Mouse (Mus musculus): ENCODE measurements around the gene Tnpo3.
A peak's percentile ranks its signal among the peaks of the same experiment; 100 is the strongest.

The Tnpo3 gene

DNA sequence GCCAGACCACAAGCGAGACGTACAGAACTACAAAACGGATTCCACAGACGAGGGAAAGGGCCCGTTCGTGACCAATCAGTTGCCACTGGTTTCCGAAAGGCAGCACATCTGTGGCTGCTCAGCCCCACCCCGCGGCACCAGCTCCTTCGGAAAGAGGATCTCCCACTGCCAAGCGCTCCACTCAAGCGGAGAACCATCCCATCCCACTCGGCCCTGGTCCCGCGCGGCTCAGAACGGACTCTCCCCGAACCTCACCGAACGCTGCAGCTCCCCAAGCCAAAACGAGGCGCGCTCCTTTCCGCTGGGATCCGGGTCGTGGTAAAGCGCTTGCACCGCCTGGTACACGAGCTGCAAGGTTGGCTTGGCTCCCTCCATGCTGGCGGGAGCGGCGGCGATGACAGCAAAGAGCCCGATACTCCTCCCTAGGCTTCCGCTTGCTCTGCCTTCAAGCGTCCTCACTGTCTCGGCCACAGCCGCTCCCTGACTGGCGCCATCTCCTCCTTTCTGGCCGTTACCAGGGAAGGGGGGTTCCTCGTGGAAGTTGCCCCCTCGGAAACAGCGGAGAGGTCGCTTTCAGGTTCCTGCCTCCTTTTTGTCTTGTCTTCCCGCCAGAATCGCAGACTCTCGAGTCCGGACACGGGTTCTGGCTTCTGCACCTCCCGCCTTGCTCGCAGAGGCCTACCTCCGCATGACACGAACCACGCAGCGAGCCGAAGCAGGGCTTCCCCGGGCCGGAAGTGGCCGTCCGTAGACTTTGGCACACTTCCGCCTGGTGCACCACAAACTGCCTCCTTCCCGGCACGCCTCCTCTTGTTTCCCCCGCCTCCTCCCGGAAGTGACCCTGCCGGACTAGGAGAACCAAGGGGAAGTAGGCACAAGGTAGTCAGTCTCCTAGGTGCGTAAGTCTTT is at the start of gene Tnpo3:
Gene Tnpo3, minus strand, starts transcription at position 777 of the 909 bp plus-strand sequence.
- DNase-seq: peak; percentile 92

GRCm38 (mm10) chr6:29658626-29659475 is 49.2 kb upstream of the Tnpo3 start:
- no peak for DNase-seq

DNA sequence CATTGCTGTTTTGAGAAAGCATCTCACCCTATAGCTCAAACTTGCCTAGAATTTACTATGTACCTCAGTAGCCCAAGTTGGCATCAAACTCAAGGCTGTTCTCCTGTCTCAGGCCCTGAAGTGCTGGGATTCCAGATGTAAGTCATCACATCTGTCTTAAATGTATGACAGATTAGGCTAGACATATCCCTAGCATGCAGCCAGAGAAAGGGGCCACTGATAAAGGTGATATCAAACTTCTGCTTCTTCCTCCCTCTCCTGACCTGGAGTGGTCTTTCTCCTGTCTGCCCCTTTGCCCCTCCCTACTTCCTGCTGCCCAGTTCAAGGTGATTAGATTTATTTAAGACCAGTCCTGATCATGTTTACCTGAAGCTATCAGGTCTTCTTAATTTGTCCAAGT is 43.6 kb upstream of the Tnpo3 start:
- no peak for DNase-seq

- no peak for DNase-seq
These were observed 40.5 kb upstream of the Tnpo3 start for GRCm38 (mm10) chr6:29650170-29650549.

DNA sequence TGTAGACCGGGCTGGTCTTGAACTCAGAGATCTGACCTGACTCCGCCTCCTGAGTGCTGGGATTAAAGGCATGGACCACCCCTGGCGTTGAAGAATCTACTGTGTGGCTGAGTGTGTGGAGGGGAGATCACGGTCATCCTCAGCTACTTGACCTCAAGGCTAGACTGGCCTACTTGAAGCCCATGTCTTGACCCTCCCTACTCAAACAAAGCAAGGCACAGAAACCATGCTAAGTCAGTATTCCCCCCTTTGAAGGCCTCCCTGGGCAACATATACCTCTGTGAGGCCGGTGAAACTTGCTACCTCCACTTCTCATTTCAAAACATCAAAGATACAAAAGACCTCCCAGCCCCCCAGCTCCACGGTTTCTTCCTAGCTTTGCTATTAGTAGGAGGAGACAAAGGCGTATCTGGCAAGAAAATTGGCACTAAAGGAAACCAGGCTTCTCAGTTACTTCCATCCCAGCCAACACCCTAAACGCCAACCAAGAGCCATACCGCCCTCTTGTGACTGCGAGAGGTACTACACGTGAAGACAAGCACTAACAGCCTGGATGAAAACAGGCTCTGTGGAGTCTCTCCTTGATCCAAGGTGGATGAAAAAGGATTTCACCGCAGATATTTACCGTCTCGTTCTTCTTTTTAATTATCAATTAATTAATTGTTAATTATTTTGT is 39.9 kb upstream of the Tnpo3 start:
- peak; percentile 88 for DNase-seq

GRCm38 (mm10) chr6:29641816-29642215 is 32.1 kb upstream of the Tnpo3 start:
- DNase-seq: no peak

- DNase-seq: no peak
These were observed 30.1 kb upstream of the Tnpo3 start for GRCm38 (mm10) chr6:29639580-29640419.

GRCm38 (mm10) chr6:29638844-29639460 is 29.3 kb upstream of the Tnpo3 start:
- no peak for DNase-seq

- DNase-seq: no peak
These were observed 28.0 kb upstream of the Tnpo3 start for GRCm38 (mm10) chr6:29637397-29638373.

GRCm38 (mm10) chr6:29636322-29637092 is 26.8 kb upstream of the Tnpo3 start:
- no peak for DNase-seq

DNA sequence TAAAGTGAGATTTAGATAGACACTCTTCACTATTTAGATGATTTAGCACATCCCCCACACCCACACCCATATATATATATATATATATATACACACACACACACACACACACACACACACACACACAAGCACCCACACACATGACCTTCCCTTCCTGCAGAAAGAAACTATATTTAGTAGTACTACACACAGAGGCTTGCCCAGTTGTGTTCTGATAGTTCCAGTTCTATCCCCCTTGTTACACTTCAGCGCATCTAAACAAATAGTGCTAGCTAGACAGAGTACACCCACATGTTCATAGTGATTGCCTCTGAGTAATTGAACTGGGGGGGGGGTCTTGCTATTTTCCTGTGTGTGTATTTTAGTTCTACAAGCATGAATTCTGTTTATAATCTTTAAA is 24.9 kb upstream of the Tnpo3 start:
- DNase-seq: no peak

- DNase-seq: no peak
These were observed 23.0 kb upstream of the Tnpo3 start for GRCm38 (mm10) chr6:29632552-29633292.

GRCm38 (mm10) chr6:29631751-29632551 is 22.3 kb upstream of the Tnpo3 start:
- DNase-seq: no peak

DNA sequence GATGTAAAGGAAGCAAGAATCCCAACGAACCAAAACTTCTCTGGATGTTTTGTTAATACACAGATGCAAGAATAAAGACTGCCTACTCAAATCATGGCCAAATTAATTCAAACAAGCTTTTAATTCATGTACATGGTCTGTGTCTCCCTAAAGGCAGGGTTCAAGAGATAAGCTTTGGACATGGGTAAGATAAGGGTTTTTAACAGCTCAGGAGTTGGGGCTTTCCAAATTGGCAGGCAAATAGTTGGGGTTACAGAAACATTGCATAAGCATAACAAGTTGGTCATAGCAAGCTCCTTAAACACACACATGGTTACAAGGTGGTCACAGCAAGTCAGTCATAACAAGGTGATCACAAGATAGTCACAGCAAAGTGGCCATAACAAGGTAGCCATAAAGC is 20.5 kb upstream of the Tnpo3 start:
- no peak for DNase-seq

DNA sequence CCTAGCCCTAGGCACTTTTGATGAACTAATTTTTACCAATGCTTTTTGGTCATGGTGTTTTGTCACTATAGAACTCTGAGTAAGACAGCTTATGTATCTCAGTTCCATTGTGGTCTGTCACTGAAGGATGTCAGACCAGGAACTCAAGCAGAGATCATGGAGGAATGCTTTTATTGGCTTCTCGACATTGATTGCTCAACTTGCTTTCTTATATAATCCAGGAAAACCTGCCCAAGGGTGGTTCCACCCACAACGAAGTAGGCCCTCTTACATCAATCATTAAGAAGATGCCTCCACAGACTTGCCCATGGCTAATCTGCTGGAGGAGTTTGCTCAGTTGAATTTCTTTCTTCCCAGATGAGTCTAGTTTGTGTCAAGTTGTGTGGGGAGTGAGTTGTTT is 18.1 kb upstream of the Tnpo3 start:
- no peak for DNase-seq

DNA sequence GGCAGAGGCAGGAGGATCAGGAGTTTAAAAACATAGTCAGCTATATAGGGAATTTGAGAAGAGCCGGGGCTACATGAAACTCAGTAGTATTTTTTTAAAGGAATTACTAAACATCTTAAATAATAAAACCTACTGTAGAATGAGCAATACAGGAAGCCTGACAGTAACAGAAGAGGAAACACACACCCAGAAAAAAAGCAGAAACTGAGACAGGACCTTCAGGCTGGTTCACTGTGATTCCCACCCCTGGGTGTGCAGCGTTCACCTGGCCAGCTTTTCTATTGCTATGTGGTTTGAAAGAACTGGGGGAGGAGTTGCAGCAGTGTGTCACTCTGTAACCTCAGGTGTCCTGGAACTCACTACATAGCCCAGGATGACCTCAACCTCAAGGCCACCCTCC is 14.2 kb upstream of the Tnpo3 start:
- no peak for DNase-seq

- DNase-seq: no peak
These were observed 12.6 kb upstream of the Tnpo3 start for GRCm38 (mm10) chr6:29622273-29622672.
